Mouse (Mus musculus): ENCODE results near the gene Wfikkn1.

Gene Wfikkn1

DNA sequence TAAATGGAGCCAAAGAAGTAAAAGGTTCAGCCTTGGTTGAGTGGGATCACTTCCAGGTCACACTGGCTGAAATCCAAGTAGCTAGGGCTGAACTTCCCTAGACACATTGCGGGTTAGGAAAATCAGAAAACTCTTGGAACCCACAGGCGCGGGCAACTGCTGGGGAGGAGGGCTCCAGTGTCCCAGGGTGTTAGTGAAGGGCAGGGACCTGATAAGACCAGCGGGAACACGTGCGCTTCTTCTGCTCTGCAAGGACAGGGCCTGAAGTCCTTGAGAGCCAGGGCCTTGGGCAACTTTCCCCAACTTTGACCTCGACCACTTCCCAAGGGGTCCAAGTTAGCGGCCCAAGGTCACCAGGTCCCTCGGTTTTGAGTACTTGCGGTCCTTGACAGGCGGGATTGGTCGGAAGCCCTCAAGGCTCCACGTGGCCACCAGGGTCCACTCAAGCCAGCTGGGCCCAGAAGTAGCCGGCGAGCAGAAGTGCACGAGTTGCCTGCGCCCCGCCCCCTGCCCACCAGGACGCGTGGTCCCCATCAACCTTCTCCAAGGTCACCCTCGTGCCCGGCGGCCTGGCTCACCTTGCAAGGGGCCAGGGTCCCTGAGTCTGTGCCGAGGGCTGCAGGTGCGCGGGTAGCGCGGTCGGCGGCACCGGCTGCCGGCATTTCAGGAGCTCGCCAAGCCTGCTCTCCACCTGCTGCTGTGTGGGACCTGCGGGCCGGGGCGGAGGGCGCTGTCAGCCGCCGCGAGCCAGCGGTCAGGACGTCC is 12.6 kb downstream of the Wfikkn1 start:
- DNase-seq (ENCODE audit: low spot score), result peak; percentile 67

DNA sequence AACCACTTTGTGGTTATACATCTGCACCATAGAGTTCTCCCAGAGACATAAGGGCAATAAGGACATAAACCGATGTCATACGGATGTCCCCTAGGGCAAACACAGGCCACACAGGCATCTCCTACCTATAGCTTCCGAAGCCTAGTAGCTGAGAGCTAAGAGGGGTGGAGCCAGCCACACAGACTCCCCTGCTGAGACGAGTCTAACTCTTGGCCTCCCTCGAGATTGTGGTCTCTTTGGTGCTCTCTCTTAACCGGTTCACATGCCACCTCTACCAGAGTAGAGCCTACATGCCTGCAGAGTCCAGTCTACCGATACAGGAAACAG is 13.2 kb downstream of the Wfikkn1 start:
- DNase-seq (ENCODE audit: low spot score), result no peak

DNA sequence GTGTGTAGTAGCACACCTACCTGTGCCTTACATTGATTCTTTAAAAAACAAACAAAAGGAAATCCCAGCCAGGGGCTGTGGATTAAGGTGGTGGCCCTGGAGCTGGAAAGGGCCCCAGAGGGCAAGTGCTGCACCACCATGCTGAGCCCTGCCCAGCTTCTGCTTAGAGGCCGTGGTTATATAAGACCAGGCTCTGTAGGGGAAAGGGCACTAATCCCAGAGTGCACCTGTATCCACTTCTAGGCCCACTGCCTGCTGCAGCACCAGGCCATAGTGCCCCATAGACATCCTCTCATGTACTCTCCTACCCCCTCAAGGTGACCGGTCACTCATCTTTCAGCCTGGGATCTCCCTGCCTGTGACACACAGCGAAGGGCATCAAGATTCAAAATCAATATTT is 14.5 kb downstream of the Wfikkn1 start:
- DNase-seq (ENCODE audit: low spot score), result no peak

DNA sequence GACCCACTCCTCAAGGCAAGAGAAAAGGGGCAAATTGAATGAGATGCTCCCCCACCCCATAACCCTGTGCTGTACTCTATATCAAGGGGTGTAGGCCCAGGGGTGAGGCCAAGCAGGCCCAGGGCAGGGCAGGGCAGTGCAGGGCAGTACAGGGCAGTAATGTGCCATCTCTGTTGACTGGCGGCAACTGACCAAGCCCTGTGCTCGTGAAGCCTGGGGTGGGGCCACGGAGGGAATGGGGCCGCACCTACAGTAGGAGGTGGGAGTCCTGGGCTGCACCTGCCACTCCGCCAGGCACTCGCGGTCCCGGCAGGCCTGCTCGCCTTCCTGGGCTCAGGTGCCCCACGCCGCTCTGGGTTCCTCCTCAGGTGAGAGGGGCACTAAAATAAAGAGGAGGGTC is 15.4 kb downstream of the Wfikkn1 start:
- no peak for DNase-seq (ENCODE audit: low spot score)

DNA sequence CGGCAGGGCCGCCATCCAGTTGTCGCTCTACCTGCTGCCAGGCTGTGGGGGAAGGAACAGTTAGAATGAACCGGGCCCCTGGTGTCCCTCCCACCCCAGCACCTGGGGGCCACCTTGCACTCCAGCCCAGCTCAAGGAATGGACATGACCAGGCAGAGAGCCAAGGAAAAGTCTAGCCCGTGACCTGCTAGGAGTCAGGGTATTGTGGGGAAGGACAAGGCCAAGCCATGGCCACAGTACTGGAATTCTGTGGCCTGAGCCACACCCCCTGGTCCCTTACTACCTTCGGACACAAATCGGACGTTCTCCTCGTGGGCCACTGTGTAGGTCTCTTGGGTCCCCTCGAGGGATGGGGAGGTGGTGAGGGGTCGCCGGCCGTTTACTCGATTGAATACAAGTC is 16.3 kb downstream of the Wfikkn1 start:
- no peak for DNase-seq (ENCODE audit: low spot score)

DNA sequence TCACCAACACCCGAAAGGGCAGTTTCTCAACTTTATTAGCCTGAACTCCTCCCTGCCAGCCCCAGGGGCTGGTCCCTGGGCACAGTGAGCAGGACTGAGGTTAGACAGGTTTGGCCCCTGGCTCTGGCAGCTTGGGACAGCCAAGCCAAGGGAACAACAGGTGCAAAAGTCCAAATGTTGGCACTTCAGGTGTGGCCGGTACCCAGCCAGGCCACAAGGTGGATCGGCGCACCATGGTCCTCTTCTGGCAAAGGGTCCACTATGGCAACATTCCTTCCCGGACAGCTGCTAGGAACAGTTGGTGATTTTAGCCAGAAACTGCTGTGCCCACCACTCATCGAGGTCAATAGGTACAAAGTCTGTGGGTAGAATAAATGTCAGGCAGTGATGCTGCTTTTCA is 17.0 kb downstream of the Wfikkn1 start:
- no peak for DNase-seq (ENCODE audit: low spot score)

DNA sequence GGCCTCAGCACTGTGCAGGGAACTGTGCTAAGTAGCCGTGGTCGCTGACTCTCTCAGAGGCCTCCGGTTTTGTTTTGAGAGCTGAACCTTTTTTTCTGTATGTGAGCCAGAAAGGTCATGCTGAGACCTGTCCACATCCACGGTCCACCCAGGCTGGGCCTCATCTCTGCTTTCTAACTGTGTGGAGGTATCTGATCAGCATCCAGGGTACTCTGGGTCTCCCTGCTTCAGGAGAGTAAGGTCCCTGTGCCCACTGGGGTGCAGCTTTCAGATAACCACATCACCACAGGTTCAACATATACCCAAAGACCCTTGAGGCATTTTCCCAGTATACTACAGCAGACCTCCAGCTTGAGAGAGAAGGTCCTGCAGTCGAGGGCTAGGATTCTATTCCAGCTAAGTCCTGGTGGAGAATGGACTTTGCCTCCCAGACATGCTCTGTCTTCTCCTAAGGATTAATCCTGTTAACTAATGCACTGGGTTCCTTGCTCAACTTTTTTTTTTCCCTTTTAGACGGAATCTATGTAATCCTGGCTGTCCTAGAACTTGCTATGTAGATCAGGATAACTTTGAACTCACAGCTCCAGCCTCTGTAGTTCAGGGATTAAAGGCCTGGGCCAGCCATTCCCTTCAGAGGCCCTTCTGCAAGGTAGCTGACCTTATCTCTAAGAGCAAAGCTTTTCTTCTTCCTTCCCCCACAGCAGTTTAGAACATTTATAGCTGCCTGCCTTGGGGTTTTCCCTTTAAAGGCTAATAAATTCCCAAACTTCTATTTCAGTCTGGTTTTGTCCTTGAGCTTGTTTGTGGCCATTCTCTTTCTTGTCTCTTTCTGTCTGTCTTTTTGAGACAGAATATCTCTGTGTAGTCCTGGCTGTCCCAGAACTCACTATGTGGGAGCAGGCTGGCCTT is 18.7 kb downstream of the Wfikkn1 start:
- DNase-seq (ENCODE audit: low spot score), result no peak

DNA sequence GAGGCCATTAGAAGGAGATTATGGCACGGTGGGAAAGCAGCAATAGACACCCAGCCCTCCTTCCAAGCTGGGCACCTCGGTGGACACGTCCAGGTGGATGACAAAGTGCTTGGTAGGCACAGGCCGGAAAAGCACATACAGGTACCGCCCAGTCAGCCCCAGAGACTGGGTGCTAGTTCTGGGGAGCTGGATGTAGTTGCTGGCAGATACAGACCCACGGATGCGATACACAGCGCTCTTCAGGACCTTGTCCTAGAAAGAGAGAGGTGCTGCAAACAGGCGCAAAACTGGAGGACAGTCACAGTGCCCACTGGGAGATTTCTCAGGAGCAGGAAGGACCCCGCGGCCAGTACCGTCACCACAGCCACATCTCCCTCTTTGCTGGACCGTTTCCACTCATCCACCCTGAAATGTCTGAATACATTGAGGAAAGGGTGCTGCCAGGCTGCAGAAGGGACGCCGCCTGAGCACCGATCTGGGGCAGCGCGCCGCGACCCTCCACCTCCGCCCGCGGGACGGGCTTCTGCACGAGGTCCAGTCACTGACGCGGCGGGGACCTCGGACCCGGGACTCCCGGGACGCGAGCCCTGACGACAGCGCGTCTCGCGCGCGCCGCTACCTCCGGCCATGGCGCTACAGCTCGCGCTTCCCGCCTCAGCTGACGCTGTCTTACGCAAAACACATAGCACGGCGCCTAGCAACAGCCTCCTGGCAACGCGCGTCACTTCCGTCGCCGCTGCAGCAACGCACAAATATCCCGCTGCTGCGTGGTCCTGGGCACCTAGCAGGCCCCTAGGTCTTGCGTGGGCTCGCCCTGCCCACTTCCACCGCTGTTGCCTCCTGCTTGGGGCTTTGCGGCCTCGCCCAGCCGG is 19.6 kb downstream of the Wfikkn1 start, which contains the start of gene Wdr90:
Gene Wdr90 (minus strand): TSS at position 670 of the 872 bp plus-strand sequence.
- peak; percentile 99 for DNase-seq (ENCODE audit: low spot score)

DNA sequence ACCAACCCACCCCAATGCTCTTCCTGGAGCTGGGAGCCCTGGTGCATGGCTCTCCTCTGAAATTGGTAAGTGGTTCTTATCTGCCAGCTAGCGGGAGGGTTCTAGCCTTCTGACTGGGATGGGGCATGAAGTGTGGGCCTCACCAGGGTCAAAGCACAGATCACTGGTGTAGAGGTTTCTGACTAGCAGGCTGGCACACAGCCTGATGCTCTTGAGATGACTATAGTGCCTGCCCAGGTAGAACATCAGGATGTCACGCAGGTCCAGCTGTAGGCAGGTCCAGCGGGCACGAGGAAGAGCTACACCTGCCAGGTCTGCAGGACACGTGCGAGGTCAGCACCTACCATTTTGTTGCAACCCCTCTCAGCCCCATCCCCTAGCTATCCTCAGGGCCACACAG is 20.4 kb downstream of the Wfikkn1 start:
- no peak for DNase-seq (ENCODE audit: low spot score)

DNA sequence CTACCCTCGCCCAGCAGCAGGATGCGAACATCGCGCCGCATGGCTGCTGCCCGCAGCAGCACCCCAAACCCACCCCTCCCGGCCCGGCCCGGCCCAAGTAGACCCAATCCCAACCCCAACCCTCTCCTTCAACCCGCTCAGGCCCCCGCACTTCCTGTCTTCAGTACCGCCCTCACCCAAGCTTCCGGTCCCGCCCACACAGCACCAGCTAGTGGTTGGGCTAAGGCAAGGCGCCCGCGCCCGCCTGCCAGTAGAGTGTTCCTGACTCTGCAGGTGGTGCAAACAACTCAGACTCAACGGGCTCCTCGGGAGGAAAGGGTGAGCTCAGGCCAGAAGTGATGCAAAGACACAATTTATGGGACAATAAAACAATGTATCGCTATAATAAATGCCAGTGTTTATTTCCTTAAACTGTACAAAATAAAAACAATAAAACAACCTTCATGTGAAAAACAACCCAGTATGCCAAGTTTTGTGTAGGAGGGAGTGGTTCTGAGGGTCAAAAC is 36.2 kb downstream of the Wfikkn1 start, which contains the start of gene Rhot2:
Gene Rhot2 (minus strand): TSS at position 456 of the 506 bp plus-strand sequence.
- DNase-seq (ENCODE audit: low spot score), result peak; percentile 97

DNA sequence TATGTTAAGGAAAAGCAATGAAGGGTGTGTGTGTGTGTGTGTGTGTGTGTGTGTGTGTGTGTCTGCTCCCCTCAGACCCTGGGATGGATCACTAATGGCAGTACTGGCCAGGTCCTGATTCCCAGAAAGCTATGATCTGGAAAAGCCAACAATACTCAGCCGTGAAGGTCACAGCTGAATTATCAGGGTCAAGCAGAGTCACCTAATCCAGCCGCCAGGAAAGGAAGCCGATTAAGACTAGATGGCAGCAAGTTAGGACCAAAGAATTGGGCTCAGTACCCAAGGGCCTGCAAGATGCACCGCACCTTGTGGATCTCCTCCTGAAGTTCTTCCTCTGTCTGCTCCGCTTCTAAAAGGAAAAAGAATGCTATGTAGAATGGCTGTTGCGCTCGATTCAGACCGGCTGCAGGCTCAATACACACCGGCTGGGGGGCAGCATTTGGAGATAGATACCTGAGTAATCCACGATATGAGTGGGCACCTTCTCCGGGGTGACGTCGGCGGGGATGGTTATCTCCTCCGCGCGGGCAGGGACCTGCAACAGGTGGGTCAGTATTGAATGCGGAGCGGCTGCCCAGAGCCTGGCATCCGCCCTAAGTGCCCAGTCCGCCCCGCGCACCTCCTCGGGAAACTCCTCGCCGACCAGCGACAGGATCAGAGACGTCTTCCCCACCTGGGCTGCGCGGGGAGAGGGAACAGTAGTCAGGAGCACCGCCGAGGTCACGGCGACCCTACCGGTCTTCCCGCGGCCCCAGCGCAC is 36.8 kb downstream of the Wfikkn1 start:
- no peak for DNase-seq (ENCODE audit: low spot score)

DNA sequence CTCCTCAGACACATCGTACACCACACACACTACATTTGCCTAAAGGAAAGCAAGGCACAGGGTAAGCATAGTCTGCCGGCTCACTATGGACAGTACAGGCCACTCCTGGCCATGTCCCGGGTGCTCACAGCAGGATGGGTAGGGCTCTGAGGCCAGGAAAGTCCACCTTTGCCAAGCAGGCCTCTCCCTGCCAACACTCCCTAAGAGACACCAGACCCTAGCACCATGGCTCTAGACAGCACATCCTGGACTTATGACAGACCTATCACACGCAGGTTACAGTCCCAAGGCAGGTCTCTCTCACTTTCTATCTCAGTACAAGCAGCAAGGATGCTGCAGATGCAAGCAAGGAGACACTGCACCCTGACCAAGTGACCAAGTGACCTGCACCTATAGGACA is 37.5 kb downstream of the Wfikkn1 start:
- no peak for DNase-seq (ENCODE audit: low spot score)

DNA sequence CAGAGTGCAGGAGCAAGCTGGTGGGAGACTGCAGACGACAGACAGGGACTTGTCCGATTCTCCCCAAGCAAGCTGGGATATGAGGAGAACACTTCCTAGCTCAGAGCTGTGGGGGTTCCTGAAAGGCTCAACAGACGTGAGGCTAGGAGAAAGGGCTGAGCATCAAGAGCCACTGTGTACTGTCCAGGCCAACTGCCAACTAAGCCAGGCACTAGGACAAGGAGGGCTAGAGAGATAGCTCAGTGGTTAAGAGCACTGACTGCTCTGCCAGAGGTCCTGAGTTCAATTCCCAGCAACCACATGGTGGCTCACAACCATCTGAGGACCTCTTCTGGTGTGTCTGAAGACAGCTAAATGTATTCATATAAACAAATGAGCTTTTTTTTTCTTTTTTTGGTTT is 38.1 kb downstream of the Wfikkn1 start:
- no peak for DNase-seq (ENCODE audit: low spot score)

DNA sequence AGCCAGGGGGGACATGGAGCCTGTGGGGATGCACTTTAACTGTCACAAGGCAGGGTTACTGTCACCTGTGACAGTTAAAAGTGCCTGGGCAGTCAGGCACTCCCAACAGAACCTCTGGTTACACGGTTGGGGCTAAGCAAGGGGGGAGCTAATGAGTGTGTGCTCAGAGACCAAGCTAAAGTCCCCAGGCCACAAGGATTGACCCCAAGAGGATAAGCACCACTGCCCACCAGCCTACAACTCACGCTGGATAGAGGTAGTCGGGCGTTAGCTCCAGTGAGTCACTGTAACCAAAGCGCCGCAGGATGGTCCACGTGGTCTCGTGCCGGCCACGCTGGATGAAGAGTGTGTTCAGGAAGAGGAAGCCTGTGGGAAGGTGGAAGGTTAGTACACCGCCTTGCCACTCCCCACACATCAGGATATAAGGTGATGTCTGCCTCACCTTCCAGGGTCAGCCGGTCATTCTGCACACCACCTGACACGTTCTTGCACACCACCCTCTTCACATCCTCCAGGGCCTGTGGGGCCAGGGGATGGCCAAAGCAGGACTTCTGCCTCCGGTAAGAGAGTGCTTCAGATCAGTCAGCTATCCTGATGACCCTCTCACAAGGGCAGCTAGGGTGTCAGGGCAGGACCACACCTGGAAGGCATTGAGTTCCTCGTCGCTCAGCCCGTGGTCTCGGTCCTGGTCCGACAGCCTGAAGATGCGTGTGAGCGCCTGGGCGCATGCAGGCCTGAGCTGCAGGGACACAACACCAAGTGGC is 39.4 kb downstream of the Wfikkn1 start, which contains the start of gene Gm20683:
Gene Gm20683 (minus strand): TSS at position 647 of the 764 bp plus-strand sequence.
- no peak for DNase-seq (ENCODE audit: low spot score)

DNA sequence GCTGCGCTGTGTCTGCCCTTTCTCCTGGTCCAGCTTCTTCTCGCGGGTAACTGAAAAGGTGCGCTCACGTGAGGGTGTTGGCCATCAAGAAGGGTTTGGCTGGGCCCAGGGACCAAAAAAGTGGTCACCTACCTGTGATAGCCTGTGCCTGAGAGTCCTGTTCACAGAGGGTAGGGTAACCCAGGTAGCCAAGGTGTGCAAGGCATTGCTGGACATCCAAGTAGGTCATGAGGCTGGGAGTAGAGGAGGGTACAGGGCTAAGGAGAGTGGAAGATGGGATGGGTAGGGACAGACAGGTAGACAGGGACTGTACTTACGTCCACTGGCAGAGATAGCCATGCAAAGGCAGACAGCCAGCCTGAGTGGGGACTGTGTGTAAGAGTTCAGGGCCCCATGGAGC is 40.1 kb downstream of the Wfikkn1 start:
- DNase-seq (ENCODE audit: low spot score), result no peak

DNA sequence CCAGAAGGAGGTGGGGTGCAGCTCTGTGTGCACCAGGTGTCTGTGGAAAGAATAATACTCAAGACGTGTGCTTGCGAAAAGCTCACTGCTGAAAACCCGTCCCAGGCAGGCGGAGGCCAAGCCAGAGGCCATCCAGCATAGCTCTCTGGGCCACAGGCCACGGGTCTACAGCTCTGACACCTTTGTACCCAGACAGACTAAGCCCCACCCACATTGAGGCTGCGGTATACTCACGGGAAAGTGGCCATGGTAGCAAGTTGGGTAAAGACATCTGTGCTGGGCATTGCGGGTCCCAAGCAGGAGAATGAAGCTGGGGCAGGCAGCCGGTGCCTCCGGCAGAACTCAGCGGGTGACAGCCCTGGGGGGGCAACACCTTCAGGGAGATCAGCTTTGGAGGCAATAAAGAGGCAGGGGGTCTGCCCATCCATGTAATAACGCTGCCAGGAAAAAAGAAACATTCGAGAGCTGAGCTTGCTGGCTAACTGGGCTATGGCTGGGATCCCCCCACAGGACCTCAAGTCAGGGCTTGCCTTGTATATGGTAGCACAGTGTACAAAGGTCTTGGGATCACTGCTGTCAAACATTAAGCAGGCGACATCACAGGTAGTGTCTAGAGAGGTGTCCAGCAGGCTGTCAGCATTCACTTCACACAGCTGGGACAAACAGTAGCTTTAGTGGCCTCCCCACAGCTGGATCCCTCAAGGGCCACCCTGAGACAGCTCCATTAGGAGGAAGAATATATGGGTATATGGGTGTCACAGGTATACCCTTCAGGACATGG is 41.0 kb downstream of the Wfikkn1 start:
- no peak for DNase-seq (ENCODE audit: low spot score)

DNA sequence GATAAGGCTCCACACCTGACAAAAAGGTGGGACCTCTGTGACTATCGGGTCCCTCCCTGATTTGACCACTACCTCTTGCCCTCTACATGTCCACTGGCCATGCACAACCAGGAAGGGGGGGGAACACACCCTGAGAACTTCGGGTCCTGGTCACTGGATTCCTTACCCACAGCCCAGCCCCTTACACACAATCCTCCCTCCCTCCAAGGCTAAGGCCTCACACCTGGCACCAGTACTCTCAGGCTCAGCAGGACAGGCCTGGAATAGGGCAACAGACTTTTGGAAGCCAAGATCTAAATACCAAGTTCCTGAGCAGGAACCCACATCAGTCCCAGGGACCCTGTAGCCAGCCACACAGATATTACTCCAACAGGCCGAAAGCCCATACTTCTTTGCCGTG is 41.8 kb downstream of the Wfikkn1 start:
- no peak for DNase-seq (ENCODE audit: low spot score)

DNA sequence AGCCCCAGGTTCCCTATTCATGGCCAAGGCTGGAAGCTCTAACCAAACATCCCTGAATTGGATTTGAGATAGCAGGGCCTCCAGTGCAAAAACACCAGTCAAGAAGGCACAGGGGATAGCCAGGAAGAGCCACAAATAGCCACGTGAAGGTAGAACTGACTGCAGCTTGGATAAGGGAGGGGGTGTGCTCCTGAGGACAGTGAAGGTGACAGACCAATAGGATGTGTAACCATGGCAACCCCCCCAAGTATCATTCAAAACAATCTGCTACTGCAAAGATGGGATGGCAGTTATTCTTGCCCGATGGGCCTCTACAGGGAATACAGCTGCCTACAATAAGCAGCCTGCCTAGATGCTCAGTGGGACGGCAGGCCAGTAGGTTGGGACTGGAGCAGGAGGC is 43.1 kb downstream of the Wfikkn1 start:
- no peak for DNase-seq (ENCODE audit: low spot score)

DNA sequence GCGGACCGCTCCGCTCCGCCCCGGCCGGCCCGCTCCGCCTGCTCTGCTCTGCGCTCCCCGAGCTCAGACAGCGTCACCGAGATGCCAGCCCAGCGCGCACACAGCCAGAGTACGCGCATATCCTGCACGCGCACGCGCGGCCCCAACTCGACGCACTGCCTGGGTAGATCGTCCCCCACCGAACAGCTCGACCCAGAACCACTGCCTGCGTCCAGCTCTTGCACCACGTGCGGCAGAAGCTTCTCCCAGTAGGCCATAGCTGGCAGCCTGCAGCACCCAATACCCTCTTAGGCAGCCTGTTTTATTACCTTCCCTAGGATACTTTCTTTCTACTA is 43.6 kb downstream of the Wfikkn1 start, which contains the start of gene Rhbdl1:
Gene Rhbdl1 (minus strand): TSS at position 220 of the 335 bp plus-strand sequence.
- peak; percentile 84 for DNase-seq (ENCODE audit: low spot score)

All from embryo, embryonic 10 days (tissue).